Mouse (Mus musculus) gastrocnemius, postnatal 36 days (tissue): ENCODE data around the gene Cavin1. TPM values are rescaled to one million over a fixed set of nuclear protein-coding genes. Genes with fewer than 3 reads are reported as not detected.
A peak's percentile ranks its signal among the peaks of the same experiment; 100 is the strongest.

Source experiments
- DNase-seq, 2 experiments: peaks; one replicate each; pipeline ENCODE4 v3.0.0; 2022
- intact Hi-C: fragments of 180-260 bp; cut with DNase I; formaldehyde crosslinking; loops from one replicate; pipeline ENCODE4 v1.15.1; 2025
- total RNA-seq, 2 experiments: library from RNA; stranded (reverse); gene quantifications; 2 replicates each; pipeline ENCODE4 v1.2.3; 2021

The Cavin1 gene
- total RNA-seq, 2 experiments from 2014 or later, result 148 to 153 TPM

DNA sequence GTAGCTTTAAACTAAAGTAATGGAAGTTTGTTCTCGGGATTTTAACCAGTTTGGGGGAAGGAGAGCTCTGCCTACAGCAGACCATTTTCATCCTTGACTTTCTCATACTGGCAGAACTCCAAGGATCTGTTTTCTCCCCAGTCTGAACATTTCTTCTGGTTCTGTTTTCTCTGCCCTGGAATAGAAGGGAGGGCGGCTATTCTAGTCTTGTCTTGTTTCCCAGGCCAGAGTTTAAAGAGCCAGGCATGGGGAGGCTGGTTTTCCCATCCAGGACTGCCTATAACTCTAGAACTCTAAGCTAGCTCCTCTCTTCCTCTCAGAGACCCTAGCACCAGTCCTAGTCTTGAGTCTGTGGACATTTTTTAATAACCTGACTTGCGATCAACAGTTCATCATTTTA is 10.9 kb downstream of the Cavin1 start:
- no peak for DNase-seq
- intact Hi-C loops, result loop anchor here (5.0 to 10.0 kb wide), 3 partner anchors 128 to 245 kb away; partner anchors contain the start of genes Hcrt, Hspb9 and Kat2a

- DNase-seq, result peak in 1 of 2 experiments; percentile 58
Measured at GRCm38 (mm10) chr11:100959464-100959810, 11.2 kb downstream of the Cavin1 start.

DNA sequence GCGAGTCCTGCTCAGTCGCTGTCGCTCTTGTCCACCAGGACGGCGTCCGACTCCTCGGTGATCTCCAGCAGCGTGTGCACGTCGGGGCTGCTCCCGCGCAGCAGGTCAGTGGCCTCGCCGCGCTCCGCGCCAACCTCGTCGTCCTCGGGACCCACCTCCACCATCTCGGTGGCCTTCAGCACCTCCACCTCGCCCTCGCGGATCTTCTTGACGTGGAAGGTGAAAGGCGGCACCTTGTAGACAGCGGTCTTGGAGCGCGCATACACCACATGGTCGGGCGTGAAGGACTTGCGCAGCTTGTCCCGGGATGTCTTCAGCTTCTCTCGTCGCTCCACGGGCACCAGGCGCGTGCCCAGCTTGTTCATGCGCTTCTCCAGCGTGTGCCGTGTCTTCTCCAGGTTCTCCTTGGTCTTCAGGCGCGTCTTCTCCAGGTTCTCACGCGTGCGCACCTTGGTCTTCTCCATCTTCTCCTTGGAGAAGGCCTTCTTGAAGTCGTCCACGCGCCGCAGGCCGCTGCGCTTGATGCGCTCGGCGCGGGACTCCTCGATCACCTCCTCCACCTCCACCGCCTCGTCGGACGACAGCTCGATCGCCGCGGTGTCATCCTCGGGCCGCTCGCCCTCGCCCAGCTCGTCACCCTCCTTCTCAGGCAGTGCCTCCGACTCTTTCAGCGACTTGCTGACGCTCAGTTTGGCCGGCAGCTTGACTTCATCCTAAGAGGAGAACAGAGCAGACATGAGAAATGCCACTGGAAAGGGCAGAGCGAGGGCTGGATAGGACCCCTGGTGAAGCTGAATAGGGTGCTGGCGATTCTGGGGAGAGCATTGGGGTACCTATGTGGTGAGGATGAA is 11.8 kb downstream of the Cavin1 start:
- no peak for DNase-seq
- intact Hi-C loops, result loop anchor here (5.0 to 10.0 kb wide), 3 partner anchors 127 to 244 kb away; partner anchors contain the start of genes Hcrt, Hspb9 and Kat2a

More at GRCm38 (mm10) chr11:100959464-100959810, 11.2 kb downstream of the Cavin1 start:
- intact Hi-C loops, result loop anchor here (5.0 to 10.0 kb wide), 3 partner anchors 127 to 245 kb away; partner anchors contain the start of genes Hcrt, Hspb9 and Kat2a

DNA sequence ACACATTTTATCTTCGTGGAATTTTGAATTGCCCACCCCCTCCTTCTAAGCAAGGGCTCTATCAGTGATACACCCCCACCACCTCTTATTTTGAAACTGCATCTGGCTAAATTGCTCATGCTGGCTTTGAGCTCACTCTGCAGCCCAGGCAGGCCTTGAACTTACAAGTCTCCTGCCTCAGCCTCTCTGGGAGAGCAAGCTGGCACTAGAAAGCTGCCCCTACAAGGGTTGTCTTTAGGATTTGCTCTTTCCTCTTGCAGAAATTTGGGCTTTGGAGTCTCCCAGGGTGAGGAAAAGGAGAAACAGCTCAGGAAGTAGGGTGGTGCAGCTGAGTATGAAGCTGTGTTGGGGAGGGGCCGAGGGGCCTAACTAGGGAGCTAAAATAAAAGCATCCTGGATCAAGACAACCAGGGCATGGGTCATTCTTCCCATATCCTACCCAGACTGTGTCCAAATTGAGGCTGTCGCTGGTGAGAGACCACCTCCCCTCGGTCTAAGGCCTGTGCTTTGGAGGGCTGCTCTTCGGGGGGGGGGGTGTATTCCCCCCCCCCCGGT is 12.7 kb downstream of the Cavin1 start:
- intact Hi-C loops, result loop anchor here (1.0 to 10.0 kb wide), 4 partner anchors 65 to 243 kb away; partner anchors contain the start of genes Hcrt, Hspb9 and Kat2a
- no peak for DNase-seq

GRCm38 (mm10) chr11:100957244-100957643 is 13.4 kb downstream of the Cavin1 start:
- DNase-seq, result peak; percentile 89 to 90
- intact Hi-C loops, result loop anchor here (1.0 to 10.0 kb wide), 4 partner anchors 64 to 242 kb away; partner anchors contain the start of genes Hcrt, Hspb9 and Kat2a

DNA sequence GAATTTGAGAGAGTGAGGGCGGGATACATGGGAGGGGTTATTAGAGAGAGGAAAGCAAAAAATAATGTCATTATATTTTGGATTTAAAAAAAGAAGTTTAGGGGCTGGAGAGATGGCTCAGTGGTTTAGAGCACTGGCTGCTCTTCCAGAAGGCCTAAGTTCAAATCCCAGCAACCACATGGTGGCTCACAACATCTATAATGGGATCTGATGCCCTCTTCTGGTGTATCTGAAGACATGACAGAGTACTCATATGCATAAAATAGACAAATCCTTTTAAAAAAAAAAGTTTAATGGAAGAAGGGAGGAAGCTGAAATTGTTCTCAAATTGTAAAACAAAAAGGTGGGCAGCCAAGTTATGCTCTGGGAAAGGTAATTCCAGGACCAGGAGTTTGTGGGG is 21.1 kb downstream of the Cavin1 start:
- no peak for DNase-seq
- intact Hi-C loops, result no loop called here

DNA sequence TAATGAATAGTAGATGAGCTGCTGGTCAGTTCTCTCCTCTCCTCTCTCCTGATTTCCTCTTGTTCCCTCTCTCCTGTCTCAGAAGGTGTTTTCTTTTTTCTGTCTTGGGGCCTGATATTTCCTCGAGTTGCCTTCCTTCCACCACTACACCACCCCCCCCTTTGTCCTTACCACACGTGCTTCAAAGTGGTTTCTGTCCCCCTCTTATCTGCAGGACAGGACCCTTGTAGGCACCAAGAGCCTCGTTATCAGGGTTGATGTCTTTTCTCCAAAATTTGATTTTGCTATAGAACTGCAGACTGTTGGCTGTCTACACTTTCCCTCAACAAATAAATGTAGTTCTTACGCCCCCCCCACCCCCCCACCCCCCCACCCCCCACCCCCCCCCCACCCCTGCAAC is 22.4 kb downstream of the Cavin1 start:
- intact Hi-C loops, result no loop called here
- DNase-seq, result no peak

DNA sequence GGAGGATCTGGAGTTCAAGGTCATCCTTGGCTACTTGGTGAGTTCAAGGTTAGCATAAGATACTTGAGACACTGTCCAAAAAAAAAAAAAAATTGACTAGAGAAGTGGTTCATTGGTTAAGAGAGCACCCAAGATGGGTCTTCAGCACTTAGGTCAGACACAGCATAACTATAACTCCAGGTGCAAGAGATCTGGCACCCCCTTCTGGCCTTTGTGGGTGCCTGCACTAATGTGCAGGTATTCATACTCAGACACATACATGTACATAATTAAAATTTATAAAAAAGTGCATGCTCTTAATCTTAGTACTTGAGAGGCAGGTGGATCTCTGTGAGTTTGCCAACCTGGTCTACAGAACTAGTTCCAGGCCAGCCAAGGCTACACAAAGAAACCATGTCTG is 23.1 kb downstream of the Cavin1 start:
- no peak for DNase-seq
- intact Hi-C loops, result no loop called here

GRCm38 (mm10) chr11:100946862-100947261 is 23.8 kb downstream of the Cavin1 start:
- intact Hi-C loops, result no loop called here
- no peak for DNase-seq

DNA sequence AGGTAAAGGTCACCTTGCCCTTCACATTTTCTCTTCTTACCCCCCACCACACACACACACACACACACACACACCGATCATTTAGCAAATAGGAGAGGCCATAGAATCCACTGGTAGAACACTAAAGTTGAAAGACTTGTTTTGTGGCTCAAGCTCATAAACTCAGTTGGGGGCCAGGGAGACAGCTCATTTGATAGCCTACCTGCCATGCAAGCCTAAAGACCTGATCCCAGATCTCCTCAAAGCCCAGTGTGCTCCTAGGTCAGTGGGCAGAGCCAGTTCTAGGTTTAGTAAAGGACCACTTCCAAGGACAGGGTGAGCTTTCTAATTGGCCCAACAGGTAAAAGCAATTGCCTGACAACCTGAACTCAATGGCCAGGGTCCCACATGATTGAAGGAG is 28.3 kb downstream of the Cavin1 start:
- no peak for DNase-seq
- intact Hi-C loops, result no loop called here

- peak; percentile 100 for DNase-seq
- intact Hi-C loops, result no loop called here
Measured at GRCm38 (mm10) chr11:100939512-100940151, 31.1 kb downstream of the Cavin1 start, which contains the start of gene Stat3. Stat3 (minus strand) TSS chr11:100939540.

GRCm38 (mm10) chr11:100938711-100939511 is 31.8 kb downstream of the Cavin1 start:
- intact Hi-C loops, result no loop called here
- DNase-seq, result peak in 1 of 2 experiments; percentile 24

DNA sequence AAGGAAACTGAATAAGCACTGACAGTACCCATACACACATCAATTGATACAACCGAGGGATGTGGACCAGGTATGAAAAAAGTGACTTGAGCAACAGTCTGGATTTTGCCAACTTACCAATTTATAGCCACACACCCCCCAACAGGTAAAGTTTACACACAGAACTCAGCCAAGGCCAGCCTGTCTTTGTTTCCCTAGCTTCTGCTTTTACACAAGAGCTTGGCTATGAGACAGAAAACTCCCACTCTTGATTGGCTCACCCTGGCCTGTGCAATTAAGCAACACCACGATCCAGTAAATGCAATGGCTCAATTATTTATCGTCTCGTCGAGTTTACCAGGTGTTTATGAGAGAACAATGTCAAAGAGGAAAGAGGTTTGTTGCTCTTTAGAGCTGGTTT is 32.6 kb downstream of the Cavin1 start:
- no peak for DNase-seq
- intact Hi-C loops, result no loop called here

GRCm38 (mm10) chr11:100937295-100937694 is 33.4 kb downstream of the Cavin1 start:
- intact Hi-C loops, result no loop called here
- DNase-seq, result no peak

DNA sequence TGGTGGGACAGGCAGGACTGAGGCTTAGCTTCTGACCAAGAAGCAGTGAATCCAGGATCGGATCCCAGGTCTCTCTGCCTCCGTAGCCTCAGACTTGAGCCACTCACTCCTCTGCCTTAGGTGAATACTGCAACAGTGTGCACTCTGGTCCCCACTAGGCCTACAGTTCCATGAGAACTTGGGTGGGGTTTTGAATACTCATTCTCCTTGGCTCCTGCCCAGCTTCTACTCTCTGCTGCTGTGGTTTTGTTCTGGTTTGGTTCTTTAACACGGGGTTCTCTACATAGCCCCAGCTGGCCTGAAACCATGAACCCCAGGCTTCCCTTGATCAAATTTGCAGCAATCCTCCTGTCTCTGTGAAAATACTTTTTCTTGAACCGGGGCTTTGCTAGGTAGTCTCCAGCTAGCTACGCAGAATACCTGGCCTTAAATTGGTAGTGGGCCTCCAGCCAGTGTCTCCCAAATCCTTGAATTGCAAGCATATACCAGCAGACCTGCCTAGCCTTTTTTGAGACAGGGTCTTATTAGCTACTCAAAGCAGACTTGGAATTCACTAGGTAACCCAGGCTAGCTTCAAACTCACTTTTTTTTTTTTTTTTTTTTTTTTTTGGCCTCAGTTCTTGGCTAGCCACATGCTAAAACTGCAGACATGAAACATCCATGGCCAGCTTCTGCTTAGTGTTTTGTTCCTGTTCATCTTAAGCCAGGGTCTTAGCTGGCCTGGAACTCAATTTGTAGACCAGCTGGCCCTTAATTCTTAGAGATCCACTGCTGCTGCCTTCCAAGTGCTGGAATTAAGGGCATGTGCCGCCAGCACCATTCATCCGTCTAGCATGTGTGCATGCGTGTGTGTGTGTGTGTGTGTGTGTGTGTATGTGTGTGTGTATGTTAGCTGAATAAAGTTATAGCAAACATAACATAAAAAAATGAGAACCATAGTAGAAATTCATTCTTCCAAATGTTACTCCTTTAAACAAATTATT is 35.0 kb downstream of the Cavin1 start:
- intact Hi-C loops, result no loop called here
- DNase-seq, result no peak

- DNase-seq, result no peak
- intact Hi-C loops, result no loop called here
Measured at GRCm38 (mm10) chr11:100931254-100931921, 39.3 kb downstream of the Cavin1 start.

- no peak for DNase-seq
Measured at GRCm38 (mm10) chr11:100930611-100931010, 40.1 kb downstream of the Cavin1 start.

GRCm38 (mm10) chr11:100927386-100927785 is 43.3 kb downstream of the Cavin1 start:
- intact Hi-C loops, result no loop called here

More at GRCm38 (mm10) chr11:100930611-100931010, 40.1 kb downstream of the Cavin1 start:
- intact Hi-C loops, result no loop called here

More at GRCm38 (mm10) chr11:100927386-100927785, 43.3 kb downstream of the Cavin1 start:
- DNase-seq, result no peak
